Mouse (Mus musculus): ENCODE measurements around the gene 9130213A22Rik.

Gene 9130213A22Rik

GRCm38 (mm10) chr11:69075764-69076479, 46.5 kb downstream of the 9130213A22Rik start:
- no peak for DNase-seq (ENCODE audit: low read depth, low spot score)

DNA sequence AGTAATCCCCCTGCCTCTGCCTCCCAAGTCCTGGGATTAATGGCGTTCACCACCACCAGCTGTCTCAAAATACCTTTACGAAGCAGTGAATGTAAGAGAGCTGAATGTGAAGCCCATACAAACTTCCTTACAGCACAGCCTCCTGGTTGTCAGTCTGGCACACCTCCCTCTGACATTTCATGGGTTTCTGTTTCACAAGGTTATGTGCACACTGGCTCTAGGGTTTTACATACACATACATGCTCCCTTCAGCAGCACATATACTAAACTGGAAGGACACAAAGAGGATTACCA, 47.7 kb downstream of the 9130213A22Rik start:
- DNase-seq (ENCODE audit: low read depth, low spot score): no peak

GRCm38 (mm10) chr11:69073951-69074775, 48.2 kb downstream of the 9130213A22Rik start:
- no peak for DNase-seq (ENCODE audit: low read depth, low spot score)

GRCm38 (mm10) chr11:69073065-69073888, 49.1 kb downstream of the 9130213A22Rik start:
- peak; percentile 95 for DNase-seq (ENCODE audit: low read depth, low spot score)

DNA sequence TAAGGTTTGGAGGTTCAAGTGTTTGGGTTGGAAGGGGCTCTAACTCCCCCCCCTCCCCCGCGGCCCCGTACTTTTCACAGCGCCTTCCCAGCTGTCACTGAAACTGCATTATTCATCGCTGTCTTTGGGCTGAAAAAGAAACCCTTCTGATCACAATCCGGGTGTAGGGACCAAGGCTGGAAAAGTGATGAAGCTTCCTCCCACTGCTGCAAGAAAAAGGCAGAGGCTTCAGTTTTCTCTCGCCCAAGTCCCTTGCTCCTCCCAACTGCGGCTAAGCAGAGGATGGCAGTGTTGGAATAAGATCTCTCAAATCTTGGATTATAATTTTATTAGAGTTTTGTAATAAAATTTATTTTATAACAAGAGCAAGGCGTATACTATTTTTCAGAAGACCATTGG, 49.7 kb downstream of the 9130213A22Rik start:
- DNase-seq (ENCODE audit: low read depth, low spot score): no peak

GRCm38 (mm10) chr11:69072234-69072633, 50.2 kb downstream of the 9130213A22Rik start:
- DNase-seq (ENCODE audit: low read depth, low spot score): no peak

- no peak for DNase-seq (ENCODE audit: low read depth, low spot score)
Measured at GRCm38 (mm10) chr11:69071262-69071661, 51.1 kb downstream of the 9130213A22Rik start.

GRCm38 (mm10) chr11:69070590-69071222, 51.7 kb downstream of the 9130213A22Rik start, which contains the start of gene Tmem107:
Gene Tmem107 (plus strand): TSS chr11:69070806.
- DNase-seq (ENCODE audit: low read depth, low spot score): peak; percentile 97

GRCm38 (mm10) chr11:69070093-69070492, 52.3 kb downstream of the 9130213A22Rik start:
- DNase-seq (ENCODE audit: low read depth, low spot score): no peak
